Mouse (Mus musculus) megakaryocyte, embryonic 14.5 days (primary cell): ENCODE measurements at regions not wholly inside any gene's neighbourhood (a gene's known extent, or its start where the extent isn't known, plus 50 kb on each side); places are given as distances from the start of the nearest gene placed in this dataset.

Experiments
- FLI1 ChIP-seq: IDR thresholded peaks from 2 replicates; pipeline ENCODE4 v1.6.1; 2012; ENCODE audit warnings: low read length, inconsistent platforms, mixed read lengths
- GATA1 ChIP-seq: IDR thresholded peaks from 3 replicates; pipeline ENCODE4 v1.6.1; 2012; ENCODE audit warnings: mixed read lengths, low read length, inconsistent platforms, borderline replicate concordance

DNA sequence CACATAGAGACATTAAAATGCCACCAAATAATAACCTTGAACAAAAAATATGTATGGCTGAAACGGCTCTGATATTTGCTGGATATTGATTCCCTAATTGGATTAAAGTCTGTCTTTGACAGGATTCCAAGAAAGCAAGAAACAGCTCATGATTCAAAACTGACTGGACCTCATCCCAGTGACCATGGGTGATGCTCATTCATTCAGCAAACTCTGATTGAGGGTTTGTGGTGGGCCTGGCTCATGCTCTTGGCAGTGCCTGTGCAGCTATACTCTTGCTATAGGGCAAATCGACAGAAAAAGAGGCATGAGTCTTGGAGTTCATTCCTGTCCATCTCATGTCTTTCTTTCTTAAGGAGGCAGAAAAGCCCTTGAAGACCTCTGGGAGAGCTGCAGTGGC, 98.7 kb downstream of the Otol1 start:
- no peak for TF ChIP-seq GATA1
- TF ChIP-seq FLI1 = no peak
